Mouse (Mus musculus) ES-Bruce4 (cell line): Measurements from ENCODE around the gene Fancc.

Experiments used
- CTCF ChIP-seq: IDR thresholded peaks from one replicate; pipeline ENCODE4 v1.8.1; 2011; ENCODE audit warnings: low read depth, low read length
- POLR2A ChIP-seq: IDR thresholded peaks from one replicate; pipeline ENCODE4 v1.8.1; 2011; ENCODE audit warnings: low read length; ENCODE audit not compliant: insufficient read depth

- TF ChIP-seq CTCF (no peak), POLR2A (no peak)
Observed at GRCm38 (mm10) chr13:63423060-63423459, 74.0 kb downstream of the Fancc start.
